Mouse (Mus musculus) layer of hippocampus, adult 9-11 months (tissue): ENCODE data around the gene Bap1.

Experiments
- DNase-seq: peaks from one replicate; pipeline ENCODE4 v3.0.0; 2022

Gene Bap1

DNA sequence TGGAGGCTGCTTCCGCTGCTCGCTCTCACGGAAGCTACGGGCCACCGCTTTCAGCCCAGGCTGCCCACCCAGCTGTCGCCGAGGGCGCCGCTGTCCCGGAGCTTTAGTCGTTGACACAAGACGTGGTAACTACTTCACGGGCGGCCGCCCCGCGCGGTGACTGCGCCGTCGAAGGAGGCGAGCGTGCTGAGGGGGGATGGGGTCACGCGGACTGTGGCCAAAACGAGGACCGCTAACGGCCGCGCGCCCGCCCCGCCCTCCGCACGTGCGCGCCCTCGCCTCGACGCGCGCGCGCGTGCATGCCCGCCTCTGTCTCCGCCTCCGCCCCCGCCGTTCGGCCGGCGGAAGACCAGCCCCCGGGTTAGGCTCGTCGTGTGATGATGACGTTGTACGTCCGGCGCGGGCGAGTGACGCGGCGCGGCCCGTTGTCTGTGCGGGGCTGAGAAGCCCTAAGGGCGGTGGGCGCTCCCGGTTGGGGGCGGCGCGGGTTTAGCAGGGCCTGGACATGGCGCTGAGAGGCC lies at the start of gene Bap1, which contains the start of gene Phf7:
Bap1 (plus strand) TSS at position 367 of the 521 bp plus-strand sequence.
Phf7 (minus strand) TSS at position 234 of the 521 bp plus-strand sequence.
- DNase-seq = peak; percentile 95

DNA sequence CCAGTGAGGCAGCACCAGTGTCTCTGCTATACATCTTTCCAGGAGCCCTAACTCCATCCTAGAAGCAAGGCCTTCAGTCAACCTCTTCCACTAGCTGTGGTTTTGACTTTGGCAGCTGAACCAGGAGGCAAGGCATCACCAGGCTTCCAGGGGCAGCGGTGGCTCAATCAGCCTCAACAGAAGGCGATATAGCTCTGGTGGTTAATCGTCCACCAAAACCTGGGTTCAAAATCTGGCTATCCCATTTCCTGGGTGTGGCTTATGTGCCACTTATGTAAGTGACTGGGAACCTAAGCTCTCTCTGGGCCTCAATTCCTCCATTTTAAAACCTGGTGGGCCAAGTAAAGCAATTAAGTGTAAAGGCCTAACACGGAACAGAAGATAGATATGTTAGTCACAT lies 46.4 kb upstream of the Bap1 start:
- DNase-seq = no peak

DNA sequence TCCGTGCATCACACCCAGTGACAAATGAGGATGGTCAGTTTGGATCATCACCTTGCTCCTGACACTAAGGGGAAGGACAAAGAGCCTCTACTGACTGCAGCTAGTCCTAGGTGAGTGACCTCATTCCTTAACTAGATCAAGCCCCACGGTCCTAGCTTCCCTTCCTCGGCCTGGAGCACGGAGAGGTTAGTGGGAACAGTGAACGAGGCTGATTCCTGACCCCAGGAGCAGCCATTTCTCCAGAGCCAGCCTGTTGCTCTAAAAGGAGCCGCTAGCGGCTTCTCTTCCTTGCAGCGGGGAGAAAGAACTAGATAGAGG lies 46.0 kb upstream of the Bap1 start:
- DNase-seq = no peak

DNA sequence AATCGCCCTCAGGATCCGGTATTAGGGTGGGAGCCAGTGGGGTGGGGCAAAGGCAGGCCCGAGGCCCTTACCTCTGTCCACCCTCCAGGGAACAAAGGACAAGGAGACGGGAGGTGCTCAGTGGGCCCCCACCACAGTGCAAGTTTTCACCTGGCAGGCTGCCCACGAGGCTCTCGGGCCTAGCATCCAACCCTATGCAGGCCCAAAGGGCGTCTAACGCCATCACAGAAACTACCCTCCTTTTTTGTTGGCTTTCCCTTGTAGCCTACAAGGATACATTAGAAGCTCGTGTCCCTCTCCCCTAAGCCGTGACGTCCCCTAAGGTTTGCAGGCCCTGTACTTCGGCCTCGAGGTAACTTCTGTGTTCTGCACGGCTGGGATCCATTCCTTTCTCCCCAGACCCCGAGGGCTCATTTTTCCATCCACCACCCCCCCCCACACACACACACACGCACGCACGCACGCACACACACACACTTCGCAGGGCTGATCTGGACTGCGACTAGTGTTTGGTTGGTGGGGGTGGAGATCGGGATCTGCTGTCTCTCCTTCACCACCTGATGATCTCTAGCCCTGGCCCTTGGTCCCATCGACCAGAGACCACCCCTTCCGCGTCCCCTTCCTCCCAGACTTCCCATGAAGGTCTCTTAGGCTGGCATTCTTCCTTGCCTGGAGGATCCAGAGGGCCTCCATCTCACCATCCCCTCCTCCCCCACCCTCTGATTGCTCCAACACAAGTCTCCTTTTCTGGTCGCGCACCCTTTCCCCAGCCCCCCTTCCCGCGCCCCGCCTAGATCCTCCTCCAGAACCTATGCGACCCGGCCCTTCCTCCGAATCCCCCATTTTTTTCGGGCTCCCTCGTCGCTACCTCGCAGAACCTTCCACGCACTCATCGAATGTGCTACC lies 45.4 kb upstream of the Bap1 start:
- DNase-seq = peak; percentile 61

DNA sequence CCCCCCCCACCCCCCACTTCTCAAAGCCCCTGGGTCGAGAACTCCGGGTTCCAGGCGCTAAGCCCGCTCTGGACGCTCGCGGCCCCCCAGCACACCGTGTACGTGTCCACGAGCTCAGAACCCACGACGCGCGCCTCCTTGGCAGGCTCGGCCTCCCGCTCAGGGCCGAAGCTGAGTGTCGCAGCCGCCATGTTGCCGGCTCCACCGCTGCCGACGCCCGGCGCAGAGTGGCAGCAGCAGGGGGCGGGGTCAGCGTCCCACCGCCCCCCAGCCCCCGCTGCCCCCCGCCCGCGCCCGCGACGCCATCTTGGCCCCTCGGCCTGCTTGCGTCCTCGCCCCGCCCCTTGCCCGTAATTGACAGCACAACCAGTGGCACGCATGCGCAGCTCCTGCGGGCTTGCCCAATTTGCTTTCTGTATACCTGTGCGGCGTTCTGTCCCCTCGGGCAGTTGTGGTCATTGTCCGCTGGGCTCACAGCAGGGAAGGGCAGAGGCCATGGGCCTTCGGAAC lies 44.7 kb upstream of the Bap1 start:
- peak; percentile 95 for DNase-seq

DNA sequence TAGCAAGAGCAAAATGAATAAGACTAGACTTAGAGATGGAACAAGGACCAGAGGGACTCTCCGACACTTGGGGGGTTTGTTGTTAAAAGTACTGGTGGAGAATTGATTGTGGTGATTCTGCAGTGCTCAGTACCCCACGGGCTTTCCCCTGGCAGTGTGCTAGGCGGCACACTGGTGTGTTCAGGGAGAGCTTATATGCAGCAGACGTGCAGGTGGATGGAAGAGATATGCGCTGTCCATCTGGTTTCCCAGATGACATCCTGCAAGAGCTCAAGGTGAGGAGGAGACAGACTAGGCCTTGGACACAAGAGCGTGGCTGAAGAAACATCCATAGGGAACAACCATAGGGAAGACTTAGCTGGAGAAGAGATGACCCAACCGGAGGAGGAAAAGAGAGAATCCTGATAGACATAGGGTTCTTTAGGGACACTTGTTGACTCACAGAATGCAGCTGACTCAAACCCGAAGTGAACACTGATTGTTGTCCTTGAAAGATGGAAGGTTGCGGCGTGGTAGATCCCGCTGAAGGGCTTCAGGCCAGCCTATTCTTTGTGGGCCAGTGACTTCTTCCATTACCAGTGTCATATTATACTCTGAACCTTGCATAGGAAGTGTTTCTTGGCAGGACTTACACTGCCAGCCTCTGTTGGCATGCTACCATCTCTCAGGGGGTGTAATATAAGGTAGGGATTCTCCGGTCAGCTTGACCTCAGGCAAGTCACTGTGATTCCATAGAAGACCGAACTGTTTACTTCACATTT lies 44.0 kb upstream of the Bap1 start:
- no peak for DNase-seq

DNA sequence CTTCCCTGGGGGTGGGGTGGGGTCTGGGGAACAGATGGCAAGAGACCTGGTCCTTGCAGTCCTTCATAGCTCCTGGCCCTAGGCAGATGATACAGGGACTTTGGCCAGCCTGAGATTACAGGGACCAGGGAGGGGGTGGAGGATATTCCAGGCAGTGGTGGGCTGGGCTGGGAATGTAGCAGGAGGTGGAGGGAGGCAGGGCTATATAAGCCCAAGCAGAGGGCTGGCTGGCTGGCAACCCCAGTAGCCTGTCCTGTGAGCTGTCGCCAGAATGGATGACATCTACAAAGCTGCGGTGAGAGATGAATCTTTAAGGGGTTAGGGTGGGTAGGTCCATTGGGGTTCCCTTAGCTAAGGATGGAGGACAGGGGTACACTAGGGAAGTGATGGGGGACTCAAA lies 43.2 kb upstream of the Bap1 start, which contains the start of gene Tnnc1:
Tnnc1 (plus strand) TSS at position 229 of the 400 bp plus-strand sequence.
- no peak for DNase-seq

DNA sequence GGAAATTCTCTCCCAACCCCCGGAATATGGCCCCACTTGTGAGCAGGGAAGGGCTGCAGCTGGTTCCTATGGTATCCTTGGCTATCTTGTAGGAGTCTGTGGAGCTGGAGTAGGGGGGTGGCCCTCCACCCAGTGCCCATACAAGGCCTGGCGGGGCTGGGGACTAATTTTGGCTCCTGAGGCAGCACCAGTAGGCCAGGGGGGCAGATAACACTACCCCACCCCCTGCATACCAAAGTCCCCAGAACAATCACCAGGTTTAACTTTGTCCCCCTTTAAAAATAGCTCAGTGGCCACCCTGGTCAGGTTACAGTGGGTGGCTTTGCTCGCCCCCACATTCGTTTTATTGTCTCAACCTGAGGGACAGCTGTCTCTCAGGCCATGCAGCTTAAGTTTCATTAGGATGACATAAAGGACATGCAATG lies 42.1 kb upstream of the Bap1 start:
- no peak for DNase-seq

DNA sequence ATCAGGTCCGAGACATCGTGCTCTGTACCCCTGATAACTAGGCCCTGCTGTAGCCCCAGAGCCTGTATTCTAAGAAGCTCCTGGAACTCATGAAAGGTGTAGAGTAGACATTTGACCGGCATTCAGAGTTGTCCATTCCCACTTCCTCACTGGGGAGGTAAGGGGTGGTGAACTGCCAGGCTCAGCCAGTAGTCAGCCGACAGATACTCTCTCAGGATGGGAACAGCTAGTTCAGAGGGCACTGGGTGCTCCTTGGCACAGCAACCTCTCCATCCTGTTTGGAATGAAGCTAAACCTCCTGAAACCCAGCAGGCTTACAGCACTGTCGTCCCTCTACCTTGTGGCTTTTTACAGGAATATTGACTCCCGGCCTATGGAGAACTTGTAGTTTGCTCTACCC lies 39.4 kb upstream of the Bap1 start:
- DNase-seq = no peak

DNA sequence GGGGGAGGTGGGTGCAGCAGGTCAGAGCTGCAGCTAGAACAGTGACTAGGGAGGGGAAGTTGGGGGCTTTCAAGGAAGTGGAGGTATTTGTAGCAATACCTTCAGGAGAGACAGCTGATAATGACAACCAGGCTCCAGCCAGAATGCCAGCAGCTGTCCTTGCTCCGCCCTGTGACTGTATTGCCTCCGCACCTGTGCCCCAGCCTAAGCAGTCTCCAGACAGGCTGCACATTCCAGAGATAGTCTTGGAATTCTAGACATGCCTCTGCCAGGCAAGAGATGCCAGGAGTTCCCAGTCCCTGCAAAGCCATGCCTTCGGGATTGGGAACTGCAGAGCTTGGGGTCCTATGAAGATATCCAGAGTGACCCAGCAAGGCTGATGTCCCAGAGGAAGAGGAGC lies 38.8 kb upstream of the Bap1 start:
- no peak for DNase-seq

DNA sequence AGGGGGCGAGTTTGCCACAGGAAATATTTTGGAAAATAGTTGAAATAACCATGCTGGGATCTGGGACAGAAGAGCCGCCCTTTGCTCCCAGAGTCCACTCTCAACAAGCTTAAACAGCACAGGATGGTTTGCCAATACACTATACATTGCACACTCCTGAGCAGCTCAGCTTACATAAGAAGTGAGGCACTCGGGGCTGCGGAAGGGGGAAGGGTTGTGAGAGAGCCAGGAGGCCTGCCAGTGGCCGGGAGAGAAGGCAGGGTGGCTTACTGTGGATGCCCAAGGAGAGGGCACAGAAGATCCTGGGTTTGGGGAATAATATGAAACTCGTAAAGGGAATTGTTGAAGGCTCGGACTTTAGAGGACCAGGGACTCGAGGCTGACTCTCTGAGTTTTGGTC lies 37.4 kb upstream of the Bap1 start:
- no peak for DNase-seq

DNA sequence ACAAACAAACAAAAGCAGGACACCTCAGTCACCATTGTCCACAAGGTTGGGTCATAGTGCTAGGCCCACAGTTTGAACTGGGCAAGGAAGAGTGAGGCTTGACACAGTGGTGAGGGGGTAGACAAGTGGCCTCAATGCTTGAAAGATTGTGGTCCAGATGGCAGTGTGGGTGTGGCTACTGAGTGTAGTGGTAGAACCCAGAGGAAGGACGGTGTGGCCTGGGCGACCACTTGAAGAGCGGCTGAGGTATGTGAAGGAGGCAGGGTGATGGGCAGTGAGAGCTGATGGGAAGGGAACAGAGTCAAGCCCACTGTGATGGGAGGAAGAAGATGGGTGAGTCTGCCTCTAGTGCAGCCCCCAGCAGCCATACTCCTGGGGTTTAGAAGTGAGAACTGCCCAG lies 36.6 kb upstream of the Bap1 start:
- no peak for DNase-seq

DNA sequence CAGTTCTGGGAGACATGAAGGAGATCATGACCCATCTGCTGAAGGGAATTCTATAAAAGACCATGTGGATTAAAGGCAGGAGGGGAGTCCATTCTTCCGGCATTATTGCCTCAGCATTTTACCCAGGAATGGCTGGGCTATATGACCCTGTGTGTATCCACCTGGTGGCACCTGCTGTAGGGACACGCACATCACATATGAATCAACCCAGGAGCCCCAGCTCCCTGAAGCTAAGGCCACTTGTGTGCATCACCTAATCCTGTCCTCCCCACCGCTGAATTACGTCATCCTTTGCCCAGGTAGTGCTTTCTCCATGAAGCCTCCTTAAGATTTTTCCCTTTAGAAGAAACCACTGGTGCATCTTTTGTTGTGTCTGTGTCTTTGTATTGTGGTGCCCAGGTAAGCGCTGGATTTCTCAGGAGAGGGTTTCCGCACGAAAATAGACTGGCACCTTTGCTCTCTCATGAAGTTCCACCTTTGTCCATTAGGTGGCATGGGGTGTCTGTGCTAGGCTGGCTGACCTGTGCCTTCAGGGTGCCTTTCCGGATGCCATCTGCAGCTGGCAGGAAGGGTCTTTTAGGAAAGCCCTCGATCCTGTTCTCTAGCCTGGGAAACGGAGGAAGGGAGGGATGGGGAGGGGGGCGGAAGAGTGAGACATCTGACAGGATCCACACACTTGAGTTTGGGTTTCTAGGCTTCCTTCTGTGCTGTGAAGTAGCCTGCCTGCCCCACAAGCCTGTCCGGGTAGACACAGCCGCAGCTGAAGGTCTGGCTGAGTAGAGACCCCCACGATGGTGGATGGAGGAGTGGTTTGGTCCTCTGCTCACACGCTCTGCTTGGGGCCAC lies 35.9 kb upstream of the Bap1 start:
- DNase-seq = peak; percentile 41

DNA sequence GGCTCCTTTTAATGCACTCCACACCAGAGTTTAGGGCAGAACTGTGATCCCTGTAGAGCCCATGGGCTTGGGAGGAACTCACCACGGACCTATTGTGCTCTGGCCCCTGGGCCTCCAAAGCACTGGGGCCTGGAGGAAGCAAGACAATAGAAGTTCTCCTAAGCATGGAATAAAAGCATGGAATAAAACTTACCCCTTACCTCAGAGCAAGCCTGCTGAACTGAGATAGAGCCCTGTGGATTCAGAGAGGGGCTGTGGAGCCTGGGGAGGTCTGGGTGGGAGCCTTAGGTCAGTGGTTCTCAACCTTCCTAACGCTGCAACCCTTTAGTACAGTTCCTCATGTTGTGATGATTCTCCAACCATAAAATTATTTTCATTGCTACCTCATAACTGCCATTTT lies 34.4 kb upstream of the Bap1 start, which contains the start of gene Nisch:
Nisch (minus strand) TSS at position 101 of the 400 bp plus-strand sequence.
- DNase-seq = no peak

DNA sequence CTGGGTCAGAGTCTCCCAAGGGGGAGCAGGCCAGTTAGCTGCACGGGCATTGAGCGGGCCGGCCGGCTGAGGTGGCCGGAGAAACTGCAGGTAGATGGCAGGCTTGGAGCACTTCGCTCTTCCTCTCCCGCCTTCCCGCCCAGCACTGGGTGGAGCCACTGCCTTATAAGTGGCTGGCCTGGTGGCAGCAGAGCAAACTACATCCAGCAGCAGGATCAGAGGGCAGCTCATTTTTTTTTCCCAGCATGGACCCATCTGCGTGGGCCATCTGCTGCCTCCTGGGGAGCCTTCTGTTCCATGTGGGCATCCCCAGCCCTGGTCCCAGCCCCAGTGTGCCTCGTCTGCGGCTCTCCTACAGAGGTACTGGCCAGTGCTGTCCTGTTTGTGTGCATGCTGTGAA lies 33.6 kb upstream of the Bap1 start, which contains the start of gene Sema3g:
Sema3g (plus strand) TSS at position 195 of the 400 bp plus-strand sequence.
- DNase-seq = peak; percentile 25

DNA sequence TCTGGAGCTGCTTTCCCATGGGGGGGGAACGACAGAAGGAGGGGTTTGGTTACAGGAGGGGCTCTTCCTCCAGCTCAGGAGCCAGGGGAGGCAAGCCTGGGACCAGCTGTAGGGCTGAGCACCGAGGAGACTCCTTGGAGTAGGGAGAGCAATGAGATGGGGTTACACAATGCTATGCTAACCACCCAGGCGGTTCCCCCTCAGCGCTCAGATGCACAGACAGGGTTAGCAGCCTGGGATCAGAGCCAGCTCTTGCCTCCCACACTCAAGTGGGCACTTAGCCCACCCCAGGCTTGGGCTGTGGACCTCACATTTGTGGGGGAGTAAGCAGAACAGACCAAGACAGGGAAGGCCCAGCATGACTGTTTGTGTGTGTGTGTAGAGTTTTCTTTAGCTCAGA lies 24.3 kb upstream of the Bap1 start:
- peak; percentile 79 for DNase-seq

DNA sequence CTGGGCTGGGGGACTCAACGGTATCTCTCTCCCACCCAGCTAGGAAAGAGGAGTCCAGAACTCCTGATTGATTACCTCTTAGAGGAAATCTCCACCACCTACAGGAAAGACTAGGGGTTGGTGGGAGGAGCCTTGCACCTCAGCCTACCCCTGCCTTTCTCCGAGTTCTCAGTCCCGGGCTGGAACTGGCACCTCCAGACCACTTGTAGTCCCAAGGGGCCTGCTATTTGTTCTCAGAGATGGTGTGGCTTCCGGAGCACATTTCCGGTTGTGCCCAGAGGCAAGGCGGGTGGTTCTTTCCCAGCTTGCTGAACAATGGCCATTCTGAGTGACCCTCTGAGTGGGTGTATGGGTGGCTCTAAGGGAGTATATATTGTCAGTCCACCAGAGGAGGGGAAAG lies 23.0 kb upstream of the Bap1 start:
- no peak for DNase-seq

DNA sequence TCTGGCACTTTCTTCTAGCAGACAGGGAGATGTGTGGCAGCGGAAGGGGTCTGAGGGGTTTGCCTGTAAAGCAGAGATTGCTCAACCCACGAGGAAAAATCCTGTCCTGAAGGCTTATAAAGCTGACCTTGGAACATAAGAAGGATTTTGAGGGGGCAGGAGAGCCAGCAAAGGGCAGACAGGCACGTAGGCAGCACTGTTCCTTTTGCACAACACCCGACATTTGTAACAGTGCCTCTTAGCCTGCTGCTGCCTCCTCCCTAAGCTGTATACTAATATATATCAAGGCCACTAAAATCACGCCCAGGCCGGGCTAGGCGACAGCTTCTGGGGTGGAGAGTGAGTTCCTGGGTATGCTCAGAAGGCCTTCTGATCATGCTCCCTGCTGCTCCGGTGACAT lies 20.8 kb upstream of the Bap1 start:
- no peak for DNase-seq

DNA sequence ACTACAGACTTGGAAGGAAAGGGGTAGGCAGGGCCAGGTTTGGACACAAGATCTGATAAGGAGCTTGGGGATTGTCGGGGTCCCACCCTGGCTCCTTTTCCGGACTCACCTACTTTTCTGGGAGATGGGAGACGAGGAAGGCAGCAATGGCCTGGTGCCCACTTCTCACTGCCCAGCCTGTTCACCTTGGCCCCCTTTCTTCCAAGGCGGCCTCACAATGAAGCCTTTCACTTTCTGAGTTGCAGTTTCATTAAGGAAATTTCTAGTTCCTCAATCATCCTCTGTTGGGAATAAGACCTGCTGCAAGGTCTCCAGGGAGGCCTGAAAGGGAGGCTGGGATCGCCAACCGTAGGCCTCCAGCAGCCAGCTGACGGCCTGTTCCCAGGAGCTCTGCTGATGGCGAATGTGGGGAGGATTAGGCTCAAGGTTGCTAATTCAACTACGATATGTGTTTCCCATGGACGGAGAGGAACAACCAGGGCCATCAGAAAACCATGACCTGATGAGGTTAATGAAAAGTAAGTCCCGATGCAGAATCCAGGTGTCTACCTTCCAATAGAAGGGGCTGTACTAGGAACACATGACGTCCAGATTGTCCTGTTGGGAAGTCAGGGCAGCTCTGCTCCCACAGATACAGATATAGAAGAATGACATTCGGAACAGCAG lies 18.7 kb upstream of the Bap1 start:
- DNase-seq = no peak

DNA sequence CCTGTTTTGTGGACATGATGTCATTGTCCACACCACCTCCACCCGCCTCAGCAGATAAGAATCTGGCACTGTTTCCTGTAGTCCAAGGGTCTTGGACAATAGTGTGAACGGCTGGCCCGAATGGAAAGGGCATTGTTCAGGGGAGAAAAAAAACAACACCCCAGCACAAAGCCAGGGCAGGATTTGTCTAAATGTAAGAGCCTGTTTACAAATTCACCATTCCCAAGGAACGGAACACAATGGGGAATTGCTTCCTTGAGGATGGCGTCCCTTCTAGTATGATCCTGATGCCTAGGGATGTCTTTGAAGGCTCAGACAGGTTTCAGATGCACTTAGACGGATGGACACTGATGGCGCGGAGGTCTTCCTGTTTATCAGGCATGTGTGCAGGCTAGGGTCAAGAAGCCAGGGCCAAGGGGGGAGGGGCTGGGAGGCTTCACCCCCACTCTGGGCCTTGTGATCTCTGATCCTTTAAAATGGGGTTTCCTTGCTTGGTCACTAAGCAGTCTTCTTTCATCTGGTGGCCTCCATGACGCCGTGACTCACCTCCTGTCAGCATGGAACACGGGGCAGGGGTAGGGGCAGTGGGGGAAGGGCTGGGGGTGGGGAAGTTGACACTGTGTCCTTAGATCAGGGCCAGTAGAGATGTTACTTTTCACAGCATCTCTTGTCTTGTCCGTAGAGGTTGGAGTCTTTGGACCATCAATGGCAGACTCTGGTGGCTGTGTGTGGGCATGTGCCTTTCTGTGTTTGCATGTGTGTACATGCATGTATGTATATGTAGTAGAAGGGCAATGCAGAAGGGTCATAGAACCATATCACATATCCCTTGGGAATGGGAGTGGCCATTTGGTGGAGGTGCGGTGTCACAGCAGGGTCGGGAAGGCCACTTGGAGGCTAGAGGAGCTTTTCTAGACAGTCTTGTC lies 17.9 kb upstream of the Bap1 start:
- no peak for DNase-seq
